Mouse (Mus musculus): ENCODE measurements around the gene Gm21761. TPM values are rescaled to one million over a fixed set of nuclear protein-coding genes. Genes with fewer than 3 reads are reported as not detected.
"Not testable (repeated sequence)": the region's sequence is repeated elsewhere in the genome, so short reads cannot be mapped to it uniquely, and the experiment has no call there.

Gm21761 gene
- total and polyA plus RNA-seq, 3 experiments = 7.0 to 78.3 (median 12.7) TPM

GRCm38 (mm10) chr13:119916966-119917722 lies 11.9 kb downstream of the Gm21761 start:
- peak overlapping the region; percentile 67 for H3K4me2 ChIP-seq (ENCODE audit: insufficient read depth, low read depth, poor library complexity, severe bottlenecking)
- H3K36me3 ChIP-seq (replicated peaks in 1 of 2; ENCODE audit: control insufficient read depth in 1 of 2, insufficient read depth in 1 of 2, low read length in 1 of 2); H3K79me2 ChIP-seq (replicated peaks; ENCODE audit: control insufficient read depth, extremely low read depth, insufficient read depth, poor library complexity, severe bottlenecking); H3K27me3 ChIP-seq (replicated peaks); dilution Hi-C loops (cut with MboI; ENCODE audit: extremely low pct_ligation_motif_present, extremely low pct_unique_long_range_greater_than_20kb, low sequenced_read_pairs); in situ Hi-C loops (cut with MboI; ENCODE audit: low pct_ligation_motif_present, low pct_unique_long_range_greater_than_20kb, low sequenced_read_pairs); H3K9me3 ChIP-seq (replicated peaks; ENCODE audit: low read length); H3K4me1 ChIP-seq (ENCODE audit: control insufficient read depth in 1 of 2, insufficient read depth in 2 of 2): not testable (repeated sequence)
- H3K27ac ChIP-seq (ENCODE audit: insufficient read depth, low read depth) = peak overlapping the region; percentile 100
- H3K4me3 ChIP-seq (replicated peaks in 1 of 3; ENCODE audit: low read depth in 2 of 3, low read length in 2 of 3, poor library complexity in 1 of 3) = peak overlapping the region in 1 of 3 experiments; percentile 8
- H3K9ac ChIP-seq (ENCODE audit: insufficient read depth, low read depth) = peak overlapping the region; percentile 56; the same call in 1 of the 2 replicates
- peak; percentile 79 for DNase-seq (ENCODE audit: extremely low read depth)
- TF ChIP-seq EP300 (IDR thresholded peaks at IDR 0.05; ENCODE audit: low read length) = peak; percentile 64
- TF ChIP-seq TCF12 (IDR thresholded peaks at IDR 0.05; ENCODE audit: low read depth, low read length) = peak; percentile 75
- TF ChIP-seq TBP (conservative IDR thresholded peaks at IDR 0.05; ENCODE audit: low read depth, low read length) = peak; percentile 67
- TF ChIP-seq ZNF384 (IDR thresholded peaks at IDR 0.05; ENCODE audit: low read depth, low read length) = peak; percentile 77; the same call in 1 of the 2 replicates
- 0 out of 2 replicates have a peak, but pooled peaks have one; percentile 7 for TF ChIP-seq NELFE (IDR thresholded peaks at IDR 0.05; ENCODE audit: low read depth, low read length)

GRCm38 (mm10) chr13:119916449-119916848 lies 12.6 kb downstream of the Gm21761 start:
- dilution Hi-C loops (cut with MboI; ENCODE audit: extremely low pct_ligation_motif_present, extremely low pct_unique_long_range_greater_than_20kb, low sequenced_read_pairs); H3K9me3 ChIP-seq (replicated peaks; ENCODE audit: low read length); H3K79me2 ChIP-seq (replicated peaks; ENCODE audit: control insufficient read depth, extremely low read depth, insufficient read depth, poor library complexity, severe bottlenecking); H3K36me3 ChIP-seq (replicated peaks in 1 of 2; ENCODE audit: control insufficient read depth in 1 of 2, insufficient read depth in 1 of 2, low read length in 1 of 2); H3K4me1 ChIP-seq (ENCODE audit: control insufficient read depth in 1 of 2, insufficient read depth in 2 of 2); in situ Hi-C loops (cut with MboI; ENCODE audit: low pct_ligation_motif_present, low pct_unique_long_range_greater_than_20kb, low sequenced_read_pairs); H3K27me3 ChIP-seq (replicated peaks): not testable (repeated sequence)
- H3K4me3 ChIP-seq (replicated peaks in 1 of 3; ENCODE audit: low read depth in 2 of 3, low read length in 2 of 3, poor library complexity in 1 of 3) = peak overlapping the region in 1 of 3 experiments; percentile 8
- peak overlapping the region; percentile 67; the same call in 1 of the 2 replicates for H3K4me2 ChIP-seq (ENCODE audit: insufficient read depth, low read depth, poor library complexity, severe bottlenecking)
- TF ChIP-seq SIN3A (IDR thresholded peaks at IDR 0.05; ENCODE audit: low read length) = 0 out of 2 replicates have a peak, but pooled peaks have one; percentile 17
- TF ChIP-seq MEF2A (IDR thresholded peaks at IDR 0.05; ENCODE audit: borderline replicate concordance, low read depth, low read length) = peak; percentile 59; the same call in 1 of the 2 replicates
- peak; percentile 69 for TF ChIP-seq EP300 (IDR thresholded peaks at IDR 0.05; ENCODE audit: low read length)
- 0 out of 2 replicates have a peak, but pooled peaks have one; percentile 49 for TF ChIP-seq TCF12 (IDR thresholded peaks at IDR 0.05; ENCODE audit: low read depth, low read length)
- peak; percentile 29; the same call in 1 of the 2 replicates for TF ChIP-seq POLR2A (IDR thresholded peaks at IDR 0.05; ENCODE audit: low read depth, low read length)
- peak; percentile 12; the same call in 1 of the 2 replicates for TF ChIP-seq ETS1 (conservative IDR thresholded peaks at IDR 0.05; ENCODE audit: low read depth, low read length)
- peak; percentile 81 for TF ChIP-seq IRF4 (IDR thresholded peaks at IDR 0.05; ENCODE audit: low read depth, low read length)
- peak; percentile 47 for DNase-seq (ENCODE audit: extremely low read depth)
- peak overlapping the region; percentile 100 for H3K27ac ChIP-seq (ENCODE audit: insufficient read depth, low read depth)
- H3K9ac ChIP-seq (ENCODE audit: insufficient read depth, low read depth) = peak overlapping the region; percentile 56

DNA sequence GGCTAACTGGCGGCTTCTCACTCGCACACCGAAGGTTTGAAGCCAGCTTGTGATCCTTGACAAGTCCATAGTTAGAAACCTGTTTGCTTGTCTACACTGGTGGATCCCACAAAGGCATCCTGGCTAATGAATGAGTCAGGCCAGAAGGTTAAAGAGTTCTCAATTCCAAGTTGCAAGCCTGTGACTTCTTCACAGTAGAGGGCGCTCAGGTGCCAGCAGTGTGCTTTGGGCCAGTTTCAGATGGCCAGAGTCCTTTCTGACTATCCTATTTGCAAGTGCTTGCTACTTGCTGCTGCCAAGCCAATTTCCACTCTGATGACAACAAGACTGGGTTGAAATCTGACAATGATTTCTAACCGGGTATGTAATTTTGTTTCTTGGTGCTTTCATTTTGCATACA lies 30.5 kb downstream of the Gm21761 start:
- H3K4me1 ChIP-seq (ENCODE audit: control insufficient read depth in 1 of 2, insufficient read depth in 2 of 2); DNase-seq (ENCODE audit: extremely low read depth); H3K27me3 ChIP-seq (replicated peaks); dilution Hi-C loops (cut with MboI; ENCODE audit: extremely low pct_ligation_motif_present, extremely low pct_unique_long_range_greater_than_20kb, low sequenced_read_pairs); H3K36me3 ChIP-seq (replicated peaks in 1 of 2; ENCODE audit: control insufficient read depth in 1 of 2, insufficient read depth in 1 of 2, low read length in 1 of 2); H3K79me2 ChIP-seq (replicated peaks; ENCODE audit: control insufficient read depth, extremely low read depth, insufficient read depth, poor library complexity, severe bottlenecking); H3K9me3 ChIP-seq (replicated peaks; ENCODE audit: low read length); in situ Hi-C loops (cut with MboI; ENCODE audit: low pct_ligation_motif_present, low pct_unique_long_range_greater_than_20kb, low sequenced_read_pairs); H3K27ac ChIP-seq (ENCODE audit: insufficient read depth, low read depth); H3K9ac ChIP-seq (ENCODE audit: insufficient read depth, low read depth); H3K4me3 ChIP-seq (replicated peaks in 1 of 3; ENCODE audit: low read depth in 2 of 3, low read length in 2 of 3, poor library complexity in 1 of 3): not testable (repeated sequence)
- peak overlapping the region; percentile 71; the same call in 1 of the 2 replicates for H3K4me2 ChIP-seq (ENCODE audit: insufficient read depth, low read depth, poor library complexity, severe bottlenecking)

GRCm38 (mm10) chr13:119894685-119895084 lies 34.4 kb downstream of the Gm21761 start, which contains the start of gene Tcstv1:
Tcstv1 (minus strand) TSS chr13:119894785.
- DNase-seq (ENCODE audit: extremely low read depth); H3K79me2 ChIP-seq (replicated peaks; ENCODE audit: control insufficient read depth, extremely low read depth, insufficient read depth, poor library complexity, severe bottlenecking); H3K4me3 ChIP-seq (replicated peaks in 1 of 3; ENCODE audit: low read depth in 2 of 3, low read length in 2 of 3, poor library complexity in 1 of 3); in situ Hi-C loops (cut with MboI; ENCODE audit: low pct_ligation_motif_present, low pct_unique_long_range_greater_than_20kb, low sequenced_read_pairs); H3K4me1 ChIP-seq (ENCODE audit: control insufficient read depth in 1 of 2, insufficient read depth in 2 of 2); dilution Hi-C loops (cut with MboI; ENCODE audit: extremely low pct_ligation_motif_present, extremely low pct_unique_long_range_greater_than_20kb, low sequenced_read_pairs); H3K27me3 ChIP-seq (replicated peaks); H3K4me2 ChIP-seq (ENCODE audit: insufficient read depth, low read depth, poor library complexity, severe bottlenecking); H3K9me3 ChIP-seq (replicated peaks; ENCODE audit: low read length); H3K9ac ChIP-seq (ENCODE audit: insufficient read depth, low read depth); H3K27ac ChIP-seq (ENCODE audit: insufficient read depth, low read depth); H3K36me3 ChIP-seq (replicated peaks in 1 of 2; ENCODE audit: control insufficient read depth in 1 of 2, insufficient read depth in 1 of 2, low read length in 1 of 2): not testable (repeated sequence)

GRCm38 (mm10) chr13:119886896-119887295 lies 42.2 kb downstream of the Gm21761 start:
- dilution Hi-C loops (cut with MboI; ENCODE audit: extremely low pct_ligation_motif_present, extremely low pct_unique_long_range_greater_than_20kb, low sequenced_read_pairs); DNase-seq (ENCODE audit: extremely low read depth); H3K9me3 ChIP-seq (replicated peaks; ENCODE audit: low read length); H3K4me2 ChIP-seq (ENCODE audit: insufficient read depth, low read depth, poor library complexity, severe bottlenecking); H3K36me3 ChIP-seq (replicated peaks in 1 of 2; ENCODE audit: control insufficient read depth in 1 of 2, insufficient read depth in 1 of 2, low read length in 1 of 2); H3K4me3 ChIP-seq (replicated peaks in 1 of 3; ENCODE audit: low read depth in 2 of 3, low read length in 2 of 3, poor library complexity in 1 of 3); H3K79me2 ChIP-seq (replicated peaks; ENCODE audit: control insufficient read depth, extremely low read depth, insufficient read depth, poor library complexity, severe bottlenecking); H3K27ac ChIP-seq (ENCODE audit: insufficient read depth, low read depth); in situ Hi-C loops (cut with MboI; ENCODE audit: low pct_ligation_motif_present, low pct_unique_long_range_greater_than_20kb, low sequenced_read_pairs); H3K4me1 ChIP-seq (ENCODE audit: control insufficient read depth in 1 of 2, insufficient read depth in 2 of 2); H3K27me3 ChIP-seq (replicated peaks); H3K9ac ChIP-seq (ENCODE audit: insufficient read depth, low read depth): not testable (repeated sequence)

Data from CH12.LX (cell line).